Mouse (Mus musculus): ENCODE data around the gene Psmb11. TPM values are rescaled to one million over a fixed set of nuclear protein-coding genes. Genes with fewer than 3 reads are reported as not detected.

Psmb11 gene
- polyA plus RNA-seq, 1 experiment: not detected

GRCm38 (mm10) chr14:54643011-54643410 is 21.8 kb downstream of the Psmb11 start:
- no peaks in the 10 kb centered on the region for H3K27me3 ChIP-seq (ENCODE audit: control insufficient read depth, insufficient read depth, low read length)
- peaks cover 47% of the 10 kb centered on the region for H3K36me3 ChIP-seq (ENCODE audit: control insufficient read depth, insufficient read depth, low read length)
- no peak for DNase-seq (ENCODE audit: low read depth in 1 of 2, low spot score in 2 of 2)
- WGBS: 88% methylated on average over 2 of the region's 2 CpGs
- no peak overlapping the region for H3K27ac ChIP-seq (ENCODE audit: insufficient read depth, low read length)
- H3K4me3 ChIP-seq (ENCODE audit: extremely low read depth, insufficient read depth, insufficient read length): no peak overlapping the region
- H3K4me1 ChIP-seq (ENCODE audit: control insufficient read depth, insufficient read depth, insufficient read length): peaks cover 7% of the 10 kb centered on the region
- TF ChIP-seq POLR2A (IDR thresholded peaks at IDR 0.05; ENCODE audit: low read depth, low read length): no peak
- TF ChIP-seq CTCF (IDR thresholded peaks at IDR 0.05; ENCODE audit: extremely low read depth, insufficient read depth, insufficient read length, insufficient replicate concordance): no peak

GRCm38 (mm10) chr14:54644294-54644693 is 23.1 kb downstream of the Psmb11 start:
- Histone ChIP-seq H3K27me3 (ENCODE audit: control insufficient read depth, insufficient read depth, low read length) (no peaks in the 10 kb centered on the region), H3K4me3 (ENCODE audit: extremely low read depth, insufficient read depth, insufficient read length) (no peak overlapping the region), H3K36me3 (ENCODE audit: control insufficient read depth, insufficient read depth, low read length) (peaks cover 54% of the 10 kb centered on the region), H3K27ac (ENCODE audit: insufficient read depth, low read length) (no peak overlapping the region), H3K4me1 (ENCODE audit: control insufficient read depth, insufficient read depth, insufficient read length) (peaks cover 7% of the 10 kb centered on the region)
- DNase-seq (ENCODE audit: low read depth in 1 of 2, low spot score in 2 of 2): no peak
- no peak for TF ChIP-seq CTCF (IDR thresholded peaks at IDR 0.05; ENCODE audit: extremely low read depth, insufficient read depth, insufficient read length, insufficient replicate concordance)
- no peak for TF ChIP-seq POLR2A (IDR thresholded peaks at IDR 0.05; ENCODE audit: low read depth, low read length)
- WGBS: 93% methylated on average over 9 of the region's 9 CpGs

- H3K36me3 ChIP-seq (ENCODE audit: control insufficient read depth, insufficient read depth, low read length): peaks cover 67% of the 10 kb centered on the region
- WGBS: 96% methylated on average over 17 of the region's 17 CpGs
These were observed 25.2 kb downstream of the Psmb11 start for GRCm38 (mm10) chr14:54646455-54646854.

GRCm38 (mm10) chr14:54646898-54647636 is 25.8 kb downstream of the Psmb11 start:
- no peak overlapping the region for H3K4me3 ChIP-seq (ENCODE audit: extremely low read depth, insufficient read depth, insufficient read length)
- no peak for DNase-seq (ENCODE audit: low read depth in 1 of 2, low spot score in 2 of 2)
- peaks cover 67% of the 10 kb centered on the region for H3K36me3 ChIP-seq (ENCODE audit: control insufficient read depth, insufficient read depth, low read length)
- 94% methylated on average over 8 of the region's 8 CpGs for WGBS
- no peaks in the 10 kb centered on the region for H3K4me1 ChIP-seq (ENCODE audit: control insufficient read depth, insufficient read depth, insufficient read length)
- TF ChIP-seq POLR2A (IDR thresholded peaks at IDR 0.05; ENCODE audit: low read depth, low read length): no peak
- TF ChIP-seq CTCF (IDR thresholded peaks at IDR 0.05; ENCODE audit: extremely low read depth, insufficient read depth, insufficient read length, insufficient replicate concordance): no peak
- no peaks in the 10 kb centered on the region for H3K27me3 ChIP-seq (ENCODE audit: control insufficient read depth, insufficient read depth, low read length)
- H3K27ac ChIP-seq (ENCODE audit: insufficient read depth, low read length): no peak overlapping the region

More at GRCm38 (mm10) chr14:54646455-54646854, 25.2 kb downstream of the Psmb11 start:
- Histone ChIP-seq H3K4me1 (ENCODE audit: control insufficient read depth, insufficient read depth, insufficient read length) (no peaks in the 10 kb centered on the region), H3K4me3 (ENCODE audit: extremely low read depth, insufficient read depth, insufficient read length) (no peak overlapping the region), H3K27ac (ENCODE audit: insufficient read depth, low read length) (no peak overlapping the region), H3K27me3 (ENCODE audit: control insufficient read depth, insufficient read depth, low read length) (no peaks in the 10 kb centered on the region)
- no peak for DNase-seq (ENCODE audit: low read depth in 1 of 2, low spot score in 2 of 2)
- TF ChIP-seq CTCF (IDR thresholded peaks at IDR 0.05; ENCODE audit: extremely low read depth, insufficient read depth, insufficient read length, insufficient replicate concordance) (no peak), POLR2A (IDR thresholded peaks at IDR 0.05; ENCODE audit: low read depth, low read length) (no peak)

- Histone ChIP-seq H3K27me3 (ENCODE audit: control insufficient read depth, insufficient read depth, low read length) (no peaks in the 10 kb centered on the region), H3K36me3 (ENCODE audit: control insufficient read depth, insufficient read depth, low read length) (peaks cover 59% of the 10 kb centered on the region), H3K27ac (ENCODE audit: insufficient read depth, low read length) (no peak overlapping the region), H3K4me1 (ENCODE audit: control insufficient read depth, insufficient read depth, insufficient read length) (peaks cover 3% of the 10 kb centered on the region; the same call in 1 of the 2 replicates), H3K4me3 (ENCODE audit: extremely low read depth, insufficient read depth, insufficient read length) (no peak overlapping the region)
- TF ChIP-seq CTCF (IDR thresholded peaks at IDR 0.05; ENCODE audit: extremely low read depth, insufficient read depth, insufficient read length, insufficient replicate concordance): no peak
- no peak for TF ChIP-seq POLR2A (IDR thresholded peaks at IDR 0.05; ENCODE audit: low read depth, low read length)
- no peak for DNase-seq (ENCODE audit: low read depth in 1 of 2, low spot score in 2 of 2)
- WGBS: 86% methylated on average over 4 of the region's 4 CpGs
These were observed 26.7 kb downstream of the Psmb11 start for GRCm38 (mm10) chr14:54647900-54648299.

GRCm38 (mm10) chr14:54650621-54651454 is 29.6 kb downstream of the Psmb11 start:
- 67% methylated on average over 23 of the region's 23 CpGs for WGBS
- no peak overlapping the region for H3K4me3 ChIP-seq (ENCODE audit: extremely low read depth, insufficient read depth, insufficient read length)
- H3K27me3 ChIP-seq (ENCODE audit: control insufficient read depth, insufficient read depth, low read length): no peaks in the 10 kb centered on the region
- peaks cover 8% of the 10 kb centered on the region; the same call in 1 of the 2 replicates for H3K4me1 ChIP-seq (ENCODE audit: control insufficient read depth, insufficient read depth, insufficient read length)
- peak; percentile 81 to 85 for DNase-seq (ENCODE audit: low read depth in 1 of 2, low spot score in 2 of 2)
- H3K27ac ChIP-seq (ENCODE audit: insufficient read depth, low read length): no peak overlapping the region
- peaks cover 35% of the 10 kb centered on the region for H3K36me3 ChIP-seq (ENCODE audit: control insufficient read depth, insufficient read depth, low read length)
- TF ChIP-seq CTCF (IDR thresholded peaks at IDR 0.05; ENCODE audit: extremely low read depth, insufficient read depth, insufficient read length, insufficient replicate concordance): peak; percentile 81; the same call in 1 of the 2 replicates
- TF ChIP-seq POLR2A (IDR thresholded peaks at IDR 0.05; ENCODE audit: low read depth, low read length): no peak
